Mouse (Mus musculus): ENCODE measurements around the gene Cyp2c39.

DNA sequence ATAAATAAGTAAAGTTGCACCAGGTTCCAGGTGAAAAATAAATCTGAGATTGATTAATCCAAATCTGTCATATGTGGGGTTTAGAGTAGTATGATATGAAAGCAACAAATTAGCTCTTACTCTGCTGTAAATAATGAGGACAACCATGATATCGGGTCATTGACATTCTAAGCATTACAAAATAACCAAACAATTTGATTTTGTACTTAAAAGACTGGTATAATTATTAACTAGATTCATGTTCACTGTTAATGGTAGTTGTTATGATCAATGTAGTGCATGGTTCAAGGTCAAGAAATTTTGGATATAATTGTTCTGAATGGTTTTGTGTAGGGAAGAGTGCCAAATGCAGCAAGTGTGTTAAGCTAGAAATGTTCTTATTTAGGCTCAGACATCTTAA lies 1.1 kb upstream of the Cyp2c39 start:
- TF ChIP-seq CTCF (IDR thresholded peaks at IDR 0.05; ENCODE audit: extremely low read depth, insufficient read length, insufficient replicate concordance, low read depth, low read length) (no peak), POLR2A (IDR thresholded peaks at IDR 0.05; ENCODE audit: low read depth, low read length) (no peak)

Data from small intestine, adult 2 months (tissue).